Mouse (Mus musculus): ENCODE measurements around the gene Neurod2. TPM values are rescaled to one million over a fixed set of nuclear protein-coding genes. Genes with fewer than 3 reads are reported as not detected.

Neurod2 gene
- total and polyA plus RNA-seq, 2 experiments from 2014 or later: 3.3 to 24.4 TPM

DNA sequence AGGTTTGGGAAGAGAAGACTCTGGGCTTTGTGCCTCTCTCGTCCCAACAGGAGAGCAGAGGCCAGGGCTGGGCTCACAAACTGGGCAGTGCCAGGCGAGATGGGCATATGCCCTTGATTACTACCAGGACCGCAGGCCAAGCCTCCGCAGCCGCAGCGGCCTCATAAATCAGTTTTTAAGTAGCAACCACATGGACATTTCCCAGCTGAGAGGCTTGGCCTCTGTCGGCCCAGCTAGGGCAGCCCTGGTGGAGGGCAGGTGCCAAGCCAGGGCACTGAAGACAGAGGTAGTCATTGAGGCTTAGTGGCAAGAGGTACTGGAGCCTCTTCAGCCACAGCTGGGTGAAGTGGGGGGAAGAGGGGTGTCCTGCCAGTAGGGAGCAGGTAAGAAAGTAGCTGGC lies 12.0 kb downstream of the Neurod2 start:
- Histone ChIP-seq H3K4me3 (ENCODE audit: low read depth, low read length) (no peak overlapping the region), H3K9ac (replicated peaks; ENCODE audit: low read length, poor library complexity, severe bottlenecking) (no peak overlapping the region), H3K9me3 (ENCODE audit: low read length) (no peaks in the 10 kb centered on the region), H3K4me1 (ENCODE audit: insufficient read depth, low read length) (no peaks in the 10 kb centered on the region), H3K27me3 (ENCODE audit: insufficient read depth, low read length) (peaks cover 72% of the 10 kb centered on the region), H3K4me2 (ENCODE audit: low read depth, low read length, poor library complexity, severe bottlenecking) (no peak overlapping the region), H3K36me3 (ENCODE audit: insufficient read depth, low read length) (no peaks in the 10 kb centered on the region), H3K27ac (ENCODE audit: low read depth, low read length) (no peak overlapping the region)
- no peak for TF ChIP-seq CTCF (IDR thresholded peaks at IDR 0.05)
- 5% methylated on average over 7 of the region's 7 CpGs for WGBS
- ATAC-seq (ENCODE audit: low FRiP score): no peak
- no peak for DNase-seq (ENCODE audit: low spot score)

- WGBS: 3% methylated on average over 26 of the region's 26 CpGs
- no peak for TF ChIP-seq CTCF (IDR thresholded peaks at IDR 0.05)
- H3K4me1 ChIP-seq (ENCODE audit: insufficient read depth, low read length): no peaks in the 10 kb centered on the region
- ATAC-seq (ENCODE audit: low FRiP score): no peak
- no peaks in the 10 kb centered on the region for H3K36me3 ChIP-seq (ENCODE audit: insufficient read depth, low read length)
- no peaks in the 10 kb centered on the region for H3K9me3 ChIP-seq (ENCODE audit: low read length)
- no peak for DNase-seq (ENCODE audit: low spot score)
- no peak overlapping the region for H3K9ac ChIP-seq (replicated peaks; ENCODE audit: low read length, poor library complexity, severe bottlenecking)
- H3K27me3 ChIP-seq (ENCODE audit: insufficient read depth, low read length): peaks cover 63% of the 10 kb centered on the region
- H3K27ac ChIP-seq (ENCODE audit: low read depth, low read length): no peak overlapping the region
- no peak overlapping the region for H3K4me2 ChIP-seq (ENCODE audit: low read depth, low read length, poor library complexity, severe bottlenecking)
- H3K4me3 ChIP-seq (ENCODE audit: low read depth, low read length): no peak overlapping the region
These were observed 15.6 kb downstream of the Neurod2 start for GRCm38 (mm10) chr11:98313790-98314323.

GRCm38 (mm10) chr11:98298484-98299205 lies 30.8 kb downstream of the Neurod2 start:
- no peak for TF ChIP-seq CTCF (IDR thresholded peaks at IDR 0.05)
- 13% methylated on average over 10 of the region's 10 CpGs for WGBS
- H3K4me3 ChIP-seq (ENCODE audit: low read depth, low read length): no peak overlapping the region
- H3K9me3 ChIP-seq (ENCODE audit: low read length): no peaks in the 10 kb centered on the region
- no peak overlapping the region for H3K9ac ChIP-seq (replicated peaks; ENCODE audit: low read length, poor library complexity, severe bottlenecking)
- no peak overlapping the region for H3K4me2 ChIP-seq (ENCODE audit: low read depth, low read length, poor library complexity, severe bottlenecking)
- no peaks in the 10 kb centered on the region for H3K27me3 ChIP-seq (ENCODE audit: insufficient read depth, low read length)
- H3K36me3 ChIP-seq (ENCODE audit: insufficient read depth, low read length): no peaks in the 10 kb centered on the region
- DNase-seq (ENCODE audit: low spot score) (no peak), ATAC-seq (ENCODE audit: low FRiP score) (no peak)
- H3K27ac ChIP-seq (ENCODE audit: low read depth, low read length): no peak overlapping the region
- 0 out of 2 replicates have a peak, but pooled peaks cover 5% of the 10 kb centered on the region for H3K4me1 ChIP-seq (ENCODE audit: insufficient read depth, low read length)

DNA sequence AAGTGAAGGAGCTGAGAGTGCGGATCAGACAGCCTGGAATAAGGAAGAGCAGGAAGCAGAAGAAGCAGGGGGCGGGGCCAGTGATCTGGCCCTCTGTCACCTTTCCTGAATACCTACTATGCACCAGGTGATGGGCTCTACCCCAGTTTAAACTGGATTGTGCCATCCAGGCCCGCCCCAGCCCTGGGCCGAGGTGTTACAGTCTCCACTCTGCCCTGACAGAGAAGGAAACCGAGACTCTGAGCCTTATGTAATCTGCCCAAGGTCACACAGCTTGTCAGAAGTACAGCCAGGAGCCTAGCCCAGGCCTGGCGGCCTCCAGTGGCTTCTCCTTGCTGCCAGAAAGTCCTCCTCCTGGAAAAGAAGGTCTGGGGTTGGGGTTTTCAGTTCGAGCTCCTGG lies 31.7 kb downstream of the Neurod2 start:
- no peak overlapping the region for H3K27ac ChIP-seq (ENCODE audit: low read depth, low read length)
- no peaks in the 10 kb centered on the region for H3K9me3 ChIP-seq (ENCODE audit: low read length)
- no peaks in the 10 kb centered on the region for H3K27me3 ChIP-seq (ENCODE audit: insufficient read depth, low read length)
- ATAC-seq (ENCODE audit: low FRiP score) (no peak), DNase-seq (ENCODE audit: low spot score) (no peak)
- 0 out of 2 replicates have a peak, but pooled peaks cover 5% of the 10 kb centered on the region for H3K4me1 ChIP-seq (ENCODE audit: insufficient read depth, low read length)
- no peak overlapping the region for H3K9ac ChIP-seq (replicated peaks; ENCODE audit: low read length, poor library complexity, severe bottlenecking)
- H3K4me2 ChIP-seq (ENCODE audit: low read depth, low read length, poor library complexity, severe bottlenecking): no peak overlapping the region
- H3K4me3 ChIP-seq (ENCODE audit: low read depth, low read length): no peak overlapping the region
- WGBS: 35% methylated on average over 7 of the region's 7 CpGs
- H3K36me3 ChIP-seq (ENCODE audit: insufficient read depth, low read length): no peaks in the 10 kb centered on the region
- TF ChIP-seq CTCF (IDR thresholded peaks at IDR 0.05): no peak

DNA sequence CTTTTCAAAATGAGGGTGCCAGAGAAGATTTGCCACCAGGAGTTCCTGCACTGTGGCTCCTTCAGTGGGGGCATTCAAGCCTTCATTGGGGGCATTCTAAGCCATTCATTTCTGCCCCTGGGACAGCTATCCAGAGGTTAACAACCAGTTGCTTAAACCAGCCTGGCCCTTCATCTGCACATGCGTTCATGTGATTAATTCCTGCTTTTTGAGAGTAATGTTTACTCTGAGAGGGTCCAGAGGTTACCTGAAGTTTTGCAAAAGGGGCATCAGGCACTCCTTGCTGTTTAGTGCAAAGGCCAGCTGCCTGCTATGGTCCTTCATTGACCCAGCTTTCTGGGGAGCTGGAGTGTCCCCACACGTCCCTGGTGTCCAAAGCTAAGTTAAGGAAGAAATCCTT lies 32.5 kb downstream of the Neurod2 start:
- H3K36me3 ChIP-seq (ENCODE audit: insufficient read depth, low read length): no peaks in the 10 kb centered on the region
- ATAC-seq (ENCODE audit: low FRiP score) (no peak), DNase-seq (ENCODE audit: low spot score) (no peak)
- no peak overlapping the region for H3K4me2 ChIP-seq (ENCODE audit: low read depth, low read length, poor library complexity, severe bottlenecking)
- 0 out of 2 replicates have a peak, but pooled peaks cover 5% of the 10 kb centered on the region for H3K4me1 ChIP-seq (ENCODE audit: insufficient read depth, low read length)
- no peak for TF ChIP-seq CTCF (IDR thresholded peaks at IDR 0.05)
- 60% methylated on average over 2 of the region's 2 CpGs for WGBS
- H3K27ac ChIP-seq (ENCODE audit: low read depth, low read length): no peak overlapping the region
- H3K9ac ChIP-seq (replicated peaks; ENCODE audit: low read length, poor library complexity, severe bottlenecking): no peak overlapping the region
- H3K27me3 ChIP-seq (ENCODE audit: insufficient read depth, low read length): no peaks in the 10 kb centered on the region
- H3K9me3 ChIP-seq (ENCODE audit: low read length): no peaks in the 10 kb centered on the region
- no peak overlapping the region for H3K4me3 ChIP-seq (ENCODE audit: low read depth, low read length)

- 6% methylated on average over 5 of the region's 5 CpGs for WGBS
- Histone ChIP-seq H3K27ac (ENCODE audit: low read depth, low read length) (no peak overlapping the region), H3K9ac (replicated peaks; ENCODE audit: low read length, poor library complexity, severe bottlenecking) (no peak overlapping the region), H3K36me3 (ENCODE audit: insufficient read depth, low read length) (no peaks in the 10 kb centered on the region), H3K27me3 (ENCODE audit: insufficient read depth, low read length) (no peaks in the 10 kb centered on the region), H3K4me1 (ENCODE audit: insufficient read depth, low read length) (0 out of 2 replicates have a peak, but pooled peaks cover 5% of the 10 kb centered on the region), H3K4me2 (ENCODE audit: low read depth, low read length, poor library complexity, severe bottlenecking) (no peak overlapping the region; the same call in 1 of the 2 replicates), H3K4me3 (ENCODE audit: low read depth, low read length) (no peak overlapping the region), H3K9me3 (ENCODE audit: low read length) (no peaks in the 10 kb centered on the region)
- peak; percentile 84 for DNase-seq (ENCODE audit: low spot score)
- peak; percentile 83 for TF ChIP-seq CTCF (IDR thresholded peaks at IDR 0.05)
- no peak; the same call in 1 of the 2 replicates for ATAC-seq (ENCODE audit: low FRiP score)
These were observed 33.2 kb downstream of the Neurod2 start for GRCm38 (mm10) chr11:98296277-98296676.

Measured in midbrain, postnatal 0 days (tissue).